Mouse (Mus musculus): Measurements from ENCODE around the gene Ooep. TPM values are rescaled to one million over a fixed set of nuclear protein-coding genes. Genes with fewer than 3 reads are reported as not detected.

The Ooep gene
- total and polyA plus RNA-seq, 3 experiments = not detected

GRCm38 (mm10) chr9:78374885-78375389, 3.6 kb downstream of the Ooep start:
- Histone ChIP-seq H3K27me3 (replicated peaks) (peaks cover 51% of the 10 kb centered on the region), H3K36me3 (replicated peaks in 1 of 2; ENCODE audit: control insufficient read depth in 1 of 2, insufficient read depth in 1 of 2, low read length in 1 of 2) (no peaks in the 10 kb centered on the region), H3K4me3 (replicated peaks in 1 of 3; ENCODE audit: low read depth in 2 of 3, low read length in 2 of 3, poor library complexity in 1 of 3) (no peak overlapping the region), H3K4me1 (ENCODE audit: control insufficient read depth in 1 of 2, insufficient read depth in 2 of 2) (no peaks in the 10 kb centered on the region), H3K9me3 (replicated peaks; ENCODE audit: low read length) (no peaks in the 10 kb centered on the region), H3K9ac (ENCODE audit: insufficient read depth, low read depth) (no peak overlapping the region), H3K4me2 (ENCODE audit: insufficient read depth, low read depth, poor library complexity, severe bottlenecking) (no peak overlapping the region), H3K79me2 (replicated peaks; ENCODE audit: control insufficient read depth, extremely low read depth, insufficient read depth, poor library complexity, severe bottlenecking) (no peaks in the 10 kb centered on the region), H3K27ac (ENCODE audit: insufficient read depth, low read depth) (no peak overlapping the region)
- in situ Hi-C loops (cut with MboI; ENCODE audit: low pct_ligation_motif_present, low pct_unique_long_range_greater_than_20kb, low sequenced_read_pairs) = no loop called here
- dilution Hi-C loops (cut with MboI; ENCODE audit: extremely low pct_ligation_motif_present, extremely low pct_unique_long_range_greater_than_20kb, low sequenced_read_pairs) = no loop called here
- TF ChIP-seq MAFK (IDR thresholded peaks at IDR 0.05; ENCODE audit: insufficient replicate concordance, low read length) = no peak
- no peak for TF ChIP-seq SMC3 (IDR thresholded peaks at IDR 0.05; ENCODE audit: low read depth, low read length)
- TF ChIP-seq ZNF384 (IDR thresholded peaks at IDR 0.05; ENCODE audit: low read depth, low read length) = no peak
- TF ChIP-seq MYC (IDR thresholded peaks at IDR 0.05; ENCODE audit: low read depth, low read length) = no peak
- TF ChIP-seq USF2 (conservative IDR thresholded peaks at IDR 0.05; ENCODE audit: low read depth, low read length) = no peak
- TF ChIP-seq JUN (IDR thresholded peaks at IDR 0.05; ENCODE audit: insufficient read depth, low read depth, low read length) = no peak
- no peak for TF ChIP-seq RCOR1 (conservative IDR thresholded peaks at IDR 0.05; ENCODE audit: low read depth, low read length)
- no peak for TF ChIP-seq MEF2A (IDR thresholded peaks at IDR 0.05; ENCODE audit: borderline replicate concordance, low read depth, low read length)
- TF ChIP-seq TCF12 (IDR thresholded peaks at IDR 0.05; ENCODE audit: low read depth, low read length) = no peak
- no peak for TF ChIP-seq MAZ (IDR thresholded peaks at IDR 0.05; ENCODE audit: low read depth, low read length)
- TF ChIP-seq ZKSCAN1 (IDR thresholded peaks at IDR 0.05; ENCODE audit: borderline replicate concordance, low read depth, low read length) = no peak
- TF ChIP-seq PAX5 (IDR thresholded peaks at IDR 0.05; ENCODE audit: low read length) = no peak
- TF ChIP-seq SIN3A (IDR thresholded peaks at IDR 0.05; ENCODE audit: low read length) = no peak
- no peak for TF ChIP-seq ZC3H11A (IDR thresholded peaks at IDR 0.05; ENCODE audit: low read depth, low read length)
- no peak for TF ChIP-seq CHD2 (IDR thresholded peaks at IDR 0.05; ENCODE audit: low read length)
- no peak for TF ChIP-seq HCFC1 (IDR thresholded peaks at IDR 0.05; ENCODE audit: low read depth, low read length)
- TF ChIP-seq TBP (conservative IDR thresholded peaks at IDR 0.05; ENCODE audit: low read depth, low read length) = no peak
- TF ChIP-seq GABPA (IDR thresholded peaks at IDR 0.05; ENCODE audit: insufficient replicate concordance, low read depth, low read length) = no peak
- TF ChIP-seq RAD21 (IDR thresholded peaks at IDR 0.05; ENCODE audit: low read depth, low read length) = no peak
- no peak for TF ChIP-seq POLR2AphosphoS2 (IDR thresholded peaks at IDR 0.05; ENCODE audit: low read depth, low read length)
- no peak for DNase-seq (ENCODE audit: extremely low read depth)

- dilution Hi-C loops (cut with MboI; ENCODE audit: extremely low pct_ligation_motif_present, extremely low pct_unique_long_range_greater_than_20kb, low sequenced_read_pairs) = no loop called here
- DNase-seq (ENCODE audit: extremely low read depth) = no peak
- TF ChIP-seq ZMIZ1 (IDR thresholded peaks at IDR 0.05; ENCODE audit: low read depth, low read length) (no peak), CHD1 (IDR thresholded peaks at IDR 0.05; ENCODE audit: low read depth, low read length) (no peak), ETS1 (conservative IDR thresholded peaks at IDR 0.05; ENCODE audit: low read depth, low read length) (no peak), MAX (IDR thresholded peaks at IDR 0.05; ENCODE audit: low read length) (no peak), ELF1 (IDR thresholded peaks at IDR 0.05; ENCODE audit: low read depth, low read length) (no peak), POLR2A (IDR thresholded peaks at IDR 0.05; ENCODE audit: low read depth, low read length) (no peak)
- Histone ChIP-seq H3K27ac (ENCODE audit: insufficient read depth, low read depth) (no peak overlapping the region), H3K4me1 (ENCODE audit: control insufficient read depth in 1 of 2, insufficient read depth in 2 of 2) (no peaks in the 10 kb centered on the region), H3K27me3 (replicated peaks) (peaks cover 49% of the 10 kb centered on the region), H3K9me3 (replicated peaks; ENCODE audit: low read length) (no peaks in the 10 kb centered on the region), H3K36me3 (replicated peaks in 1 of 2; ENCODE audit: control insufficient read depth in 1 of 2, insufficient read depth in 1 of 2, low read length in 1 of 2) (no peaks in the 10 kb centered on the region), H3K79me2 (replicated peaks; ENCODE audit: control insufficient read depth, extremely low read depth, insufficient read depth, poor library complexity, severe bottlenecking) (no peaks in the 10 kb centered on the region), H3K4me3 (replicated peaks in 1 of 3; ENCODE audit: low read depth in 2 of 3, low read length in 2 of 3, poor library complexity in 1 of 3) (no peak overlapping the region), H3K4me2 (ENCODE audit: insufficient read depth, low read depth, poor library complexity, severe bottlenecking) (no peak overlapping the region), H3K9ac (ENCODE audit: insufficient read depth, low read depth) (no peak overlapping the region)
- in situ Hi-C loops (cut with MboI; ENCODE audit: low pct_ligation_motif_present, low pct_unique_long_range_greater_than_20kb, low sequenced_read_pairs) = no loop called here
Observed at GRCm38 (mm10) chr9:78374397-78374796, 4.1 kb downstream of the Ooep start.

Data from CH12.LX (cell line).